Mouse (Mus musculus) midbrain, embryonic 12.5 days (tissue): ENCODE data around the gene Rbms3. TPM values are rescaled to one million over a fixed set of nuclear protein-coding genes. Genes with fewer than 3 reads are reported as not detected.

Experiments used
- ATAC-seq: fragments of 200-750 bp; cut with Nextera tagmentation; 2 replicates; pipeline ENCODE4 v1.8.0; 2017; ENCODE audit warnings: low read depth, moderate TSS enrichment, moderate library complexity; ENCODE audit not compliant: low FRiP score
- H3K27ac ChIP-seq: fragments of 300-500 bp; sonication (generic); replicated peaks from 2 replicates; pipeline ENCODE4 v1.5.1; 2016; ENCODE audit warnings: mild to moderate bottlenecking
- H3K27me3 ChIP-seq: fragments of 300-500 bp; sonication (generic); 2 replicates; pipeline ENCODE4 v1.6.1; 2016; ENCODE audit warnings: mild to moderate bottlenecking
- H3K36me3 ChIP-seq: fragments of 300-500 bp; sonication (generic); 2 replicates; pipeline ENCODE4 v1.6.1; 2016
- H3K4me1 ChIP-seq: fragments of 300-500 bp; sonication (generic); 2 replicates; pipeline ENCODE4 v1.6.1; 2016
- H3K4me2 ChIP-seq: fragments of 300-500 bp; sonication (generic); replicated peaks from 2 replicates; pipeline ENCODE4 v1.6.1; 2016; ENCODE audit warnings: mild to moderate bottlenecking, moderate library complexity
- H3K4me3 ChIP-seq: fragments of 300-500 bp; sonication (generic); 2 replicates; pipeline ENCODE4 v1.5.1; 2016; ENCODE audit warnings: mild to moderate bottlenecking
- H3K9ac ChIP-seq: fragments of 300-500 bp; sonication (generic); replicated peaks from 2 replicates; pipeline ENCODE4 v1.6.1; 2016; ENCODE audit warnings: mild to moderate bottlenecking, moderate library complexity
- H3K9me3 ChIP-seq: fragments of 300-500 bp; sonication (generic); 2 replicates; pipeline ENCODE4 v1.6.1; 2016; ENCODE audit warnings: mild to moderate bottlenecking
- WGBS: fragments of 180-500 bp; shearing (Covaris S2); methylation state at CpG from one replicate; pipeline ENCODE4 v1.1.7; 2016; 5-methylcytosine and 5-hydroxymethylcytosine counted together
- polyA plus RNA-seq: library from polyadenylated mRNA; unstranded; fragments of >200 nt; fragmentation: Nextera tagmentation; extraction: Ambion mirVana; gene quantifications from 2 replicates; pipeline ENCODE4 v1.2.1, GENCODE M21; 2016

Gene Rbms3
- polyA plus RNA-seq, 1 experiment from 2014 or later: 25.8 TPM

DNA sequence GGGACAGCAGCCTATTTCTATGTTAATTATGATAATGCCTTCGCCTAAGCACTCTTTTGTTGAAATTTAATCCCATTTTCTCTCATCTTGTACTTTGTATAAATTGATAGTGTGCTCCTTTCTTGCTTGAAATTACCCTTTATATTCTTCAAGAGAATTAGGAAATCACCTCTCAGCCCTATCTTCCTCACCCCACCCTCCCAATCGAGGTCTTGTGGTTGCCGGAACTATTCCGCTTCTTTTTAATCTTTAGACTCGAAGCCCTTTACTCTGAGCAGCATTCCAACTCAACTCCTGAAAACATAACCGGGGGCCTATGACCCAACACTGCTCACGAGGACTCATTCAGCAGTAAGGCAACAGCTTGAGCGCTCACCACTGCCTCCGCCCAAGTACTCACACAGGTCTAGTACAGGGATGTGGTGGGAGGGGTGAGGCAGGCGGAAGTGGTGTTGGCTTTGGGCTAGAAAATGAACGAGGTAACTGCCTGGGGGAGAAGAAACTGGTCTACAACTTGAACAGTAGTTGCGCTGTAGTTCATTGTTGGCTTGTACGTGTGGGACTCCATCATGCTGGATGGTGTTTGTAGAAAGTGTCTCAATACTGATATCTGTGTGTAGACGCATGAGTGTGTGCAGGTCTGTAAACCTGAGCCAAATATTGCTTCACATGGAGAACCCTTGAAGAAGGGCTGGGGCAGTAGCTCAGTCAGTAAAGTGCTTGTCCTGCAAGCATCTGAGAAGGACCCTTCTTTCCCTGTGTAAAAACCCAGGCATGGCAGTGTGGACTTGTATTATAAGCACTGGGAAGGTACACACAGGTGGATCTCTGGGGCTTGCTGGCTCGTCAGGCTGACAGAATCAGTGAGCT, 331.8 kb downstream of the Rbms3 start:
- WGBS: 19% methylated on average over 15 of the region's 15 CpGs
- Histone ChIP-seq H3K4me3 (no peak overlapping the region), H3K4me2 (no peak overlapping the region), H3K27ac (no peak overlapping the region), H3K4me1 (peaks cover 7% of the 10 kb centered on the region), H3K27me3 (peaks cover 59% of the 10 kb centered on the region), H3K9me3 (no peaks in the 10 kb centered on the region), H3K9ac (no peak overlapping the region), H3K36me3 (no peaks in the 10 kb centered on the region)
- ATAC-seq: no peak

GRCm38 (mm10) chr9:117291066-117291850, 338.5 kb downstream of the Rbms3 start:
- peaks cover 26% of the 10 kb centered on the region for H3K27me3 ChIP-seq
- no peak overlapping the region for H3K27ac ChIP-seq
- H3K4me2 ChIP-seq: no peak overlapping the region
- no peaks in the 10 kb centered on the region; the same call in 1 of the 2 replicates for H3K4me1 ChIP-seq
- no peak for ATAC-seq
- no peaks in the 10 kb centered on the region for H3K36me3 ChIP-seq
- no peak overlapping the region for H3K4me3 ChIP-seq
- no peaks in the 10 kb centered on the region for H3K9me3 ChIP-seq
- no peak overlapping the region for H3K9ac ChIP-seq
- WGBS: 76% methylated on average over 15 of the region's 15 CpGs

GRCm38 (mm10) chr9:117274846-117275245, 354.9 kb downstream of the Rbms3 start:
- Histone ChIP-seq H3K9ac (no peak overlapping the region), H3K27ac (no peak overlapping the region), H3K4me1 (no peaks in the 10 kb centered on the region), H3K27me3 (no peaks in the 10 kb centered on the region), H3K4me3 (no peak overlapping the region), H3K36me3 (no peaks in the 10 kb centered on the region), H3K4me2 (no peak overlapping the region), H3K9me3 (no peaks in the 10 kb centered on the region)
- no peak for ATAC-seq
- WGBS: 82% methylated on average over 12 of the region's 12 CpGs

DNA sequence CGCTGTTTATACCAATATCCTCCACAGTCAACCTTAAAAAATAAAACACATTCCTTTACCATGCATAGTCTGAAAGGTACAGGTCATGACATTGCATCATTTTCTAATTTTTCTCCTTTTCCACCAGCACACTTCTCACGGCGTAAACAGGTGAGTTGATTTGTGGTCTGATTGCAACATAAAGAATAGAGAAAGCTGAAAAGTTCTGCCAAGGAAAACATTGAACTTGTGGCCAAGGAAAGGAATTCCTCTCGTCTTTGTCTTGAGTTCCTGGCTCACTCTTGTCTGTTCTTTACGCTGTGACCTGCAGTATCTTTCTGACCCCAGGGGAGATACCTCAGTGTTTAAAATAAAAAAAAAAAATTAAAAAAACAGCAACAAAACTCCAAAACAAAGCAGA, 370.1 kb downstream of the Rbms3 start:
- ATAC-seq: no peak
- H3K4me3 ChIP-seq: no peak overlapping the region
- no peaks in the 10 kb centered on the region for H3K9me3 ChIP-seq

DNA sequence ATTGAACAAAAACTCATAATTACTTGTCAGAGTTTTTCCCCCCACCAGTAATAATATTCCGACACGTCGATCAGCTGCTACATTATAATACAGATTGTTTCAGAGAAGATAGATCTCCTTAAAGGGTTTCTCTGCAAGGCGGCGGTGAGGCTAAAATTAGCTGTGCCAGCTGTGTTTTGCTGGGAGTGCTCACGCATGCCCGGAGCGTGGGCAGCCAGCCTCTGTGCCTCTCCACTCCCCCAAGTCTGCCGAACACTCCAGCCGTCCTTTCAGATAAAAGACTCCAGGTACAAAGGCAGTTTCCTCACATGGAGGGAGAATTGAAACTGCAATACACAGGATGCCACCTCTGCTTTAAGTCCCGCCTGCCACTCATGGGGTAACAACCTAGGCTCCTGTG, 376.4 kb downstream of the Rbms3 start:
- WGBS: 41% methylated on average over 11 of the region's 11 CpGs
- Histone ChIP-seq H3K9ac (no peak overlapping the region), H3K36me3 (no peaks in the 10 kb centered on the region), H3K27me3 (peaks cover 20% of the 10 kb centered on the region; the same call in 1 of the 2 replicates), H3K9me3 (no peaks in the 10 kb centered on the region), H3K27ac (no peak overlapping the region), H3K4me2 (no peak overlapping the region), H3K4me1 (peaks cover 19% of the 10 kb centered on the region), H3K4me3 (no peak overlapping the region)
- ATAC-seq: no peak

More for the DNA sequence above, 370.1 kb downstream of the Rbms3 start:
- Histone ChIP-seq H3K36me3 (no peaks in the 10 kb centered on the region), H3K9ac (no peak overlapping the region), H3K27me3 (no peaks in the 10 kb centered on the region), H3K27ac (no peak overlapping the region), H3K4me2 (no peak overlapping the region), H3K4me1 (no peaks in the 10 kb centered on the region)
- 91% methylated on average over 5 of the region's 5 CpGs for WGBS

DNA sequence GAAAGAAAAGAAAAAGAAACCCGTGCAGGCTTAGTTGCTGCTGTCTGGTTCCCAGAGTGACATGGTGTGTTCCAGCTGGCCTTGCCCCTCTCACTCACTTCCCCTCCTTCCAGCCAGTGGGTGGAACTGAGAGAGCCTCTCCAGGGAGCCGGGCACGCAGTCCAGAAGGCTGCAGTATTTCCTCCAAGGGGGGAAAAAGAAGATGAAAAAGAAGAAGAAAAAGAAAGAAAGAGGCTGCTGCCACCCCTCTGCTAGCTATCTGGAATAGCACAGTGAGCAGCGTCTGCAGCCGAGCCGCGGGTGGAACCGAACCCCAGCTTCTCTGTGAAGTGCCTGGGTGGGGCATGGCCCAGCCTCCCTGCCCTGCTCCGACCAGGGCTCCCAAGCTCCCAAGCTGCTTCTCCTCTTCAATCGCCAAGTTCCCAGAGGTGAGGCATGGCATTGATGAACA, 377.3 kb downstream of the Rbms3 start:
- ATAC-seq: peak; percentile 87
- Histone ChIP-seq H3K4me2 (peak overlapping the region; percentile 88), H3K4me1 (peaks cover 19% of the 10 kb centered on the region), H3K9ac (peak overlapping the region; percentile 35), H3K36me3 (no peaks in the 10 kb centered on the region), H3K27me3 (peaks cover 20% of the 10 kb centered on the region; the same call in 1 of the 2 replicates), H3K27ac (no peak overlapping the region), H3K4me3 (peak overlapping the region; percentile 42), H3K9me3 (no peaks in the 10 kb centered on the region)
- 3% methylated on average over 10 of the region's 10 CpGs for WGBS

DNA sequence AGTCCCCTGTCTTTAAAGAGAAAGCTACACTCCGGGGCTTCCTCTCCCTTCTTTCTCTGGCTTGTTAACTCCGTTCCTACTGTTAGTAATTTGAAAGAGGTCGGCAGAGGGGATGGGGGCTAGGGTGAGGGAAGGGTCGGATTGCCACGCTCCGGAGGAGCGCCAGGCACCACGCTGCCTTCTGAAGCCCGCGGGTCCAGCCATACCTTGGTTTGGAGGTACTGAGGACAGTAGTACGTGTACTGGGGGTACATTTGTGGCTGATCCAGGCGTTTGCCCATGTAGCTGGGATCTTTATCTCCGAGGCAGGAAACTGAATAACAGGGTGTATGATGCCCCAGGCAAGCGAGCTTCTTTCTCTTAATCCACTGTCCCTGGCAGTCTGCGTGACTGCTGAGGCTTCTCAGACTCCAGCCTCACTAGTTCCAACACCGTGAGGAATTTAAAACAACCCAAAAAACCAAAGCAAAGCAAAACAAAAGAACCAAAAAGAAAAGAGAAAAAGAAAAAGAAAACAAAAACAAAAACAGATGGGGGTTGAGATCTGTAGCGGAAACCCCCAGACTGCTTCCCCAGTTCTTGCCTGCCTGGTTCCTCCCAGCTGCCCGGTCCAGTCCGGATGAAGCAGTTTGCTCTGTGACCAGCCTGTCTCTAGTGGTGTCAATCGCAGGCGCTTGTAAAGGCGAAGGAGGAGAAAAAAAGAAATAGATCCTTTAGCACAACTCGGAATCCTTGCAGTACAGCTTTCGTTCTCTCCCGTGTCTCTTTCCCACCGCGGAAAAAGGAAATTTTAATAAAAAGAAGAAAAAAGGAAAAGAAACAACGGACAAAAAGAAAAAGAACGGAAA, 378.0 kb downstream of the Rbms3 start:
- Histone ChIP-seq H3K36me3 (no peaks in the 10 kb centered on the region), H3K27me3 (peaks cover 20% of the 10 kb centered on the region; the same call in 1 of the 2 replicates), H3K4me1 (peaks cover 19% of the 10 kb centered on the region), H3K4me2 (peak overlapping the region; percentile 88), H3K4me3 (peak overlapping the region; percentile 42), H3K27ac (peak overlapping the region; percentile 52), H3K9me3 (no peaks in the 10 kb centered on the region), H3K9ac (peak overlapping the region; percentile 61)
- WGBS: 1% methylated on average over 29 of the region's 29 CpGs
- peak; percentile 76 for ATAC-seq

- ATAC-seq: 0 out of 2 replicates have a peak, but pooled peaks have one; percentile 13
- Histone ChIP-seq H3K9ac (0 out of 2 replicates have a peak overlapping the region, but pooled peaks have one; percentile 61), H3K36me3 (no peaks in the 10 kb centered on the region), H3K27me3 (peaks cover 20% of the 10 kb centered on the region; the same call in 1 of the 2 replicates), H3K4me2 (peak overlapping the region; percentile 88), H3K4me1 (peaks cover 19% of the 10 kb centered on the region), H3K9me3 (no peaks in the 10 kb centered on the region), H3K4me3 (peak overlapping the region; percentile 42), H3K27ac (no peak overlapping the region)
- 8% methylated on average over 2 of the region's 2 CpGs for WGBS
Measured at GRCm38 (mm10) chr9:117250831-117251165, 378.9 kb downstream of the Rbms3 start.

DNA sequence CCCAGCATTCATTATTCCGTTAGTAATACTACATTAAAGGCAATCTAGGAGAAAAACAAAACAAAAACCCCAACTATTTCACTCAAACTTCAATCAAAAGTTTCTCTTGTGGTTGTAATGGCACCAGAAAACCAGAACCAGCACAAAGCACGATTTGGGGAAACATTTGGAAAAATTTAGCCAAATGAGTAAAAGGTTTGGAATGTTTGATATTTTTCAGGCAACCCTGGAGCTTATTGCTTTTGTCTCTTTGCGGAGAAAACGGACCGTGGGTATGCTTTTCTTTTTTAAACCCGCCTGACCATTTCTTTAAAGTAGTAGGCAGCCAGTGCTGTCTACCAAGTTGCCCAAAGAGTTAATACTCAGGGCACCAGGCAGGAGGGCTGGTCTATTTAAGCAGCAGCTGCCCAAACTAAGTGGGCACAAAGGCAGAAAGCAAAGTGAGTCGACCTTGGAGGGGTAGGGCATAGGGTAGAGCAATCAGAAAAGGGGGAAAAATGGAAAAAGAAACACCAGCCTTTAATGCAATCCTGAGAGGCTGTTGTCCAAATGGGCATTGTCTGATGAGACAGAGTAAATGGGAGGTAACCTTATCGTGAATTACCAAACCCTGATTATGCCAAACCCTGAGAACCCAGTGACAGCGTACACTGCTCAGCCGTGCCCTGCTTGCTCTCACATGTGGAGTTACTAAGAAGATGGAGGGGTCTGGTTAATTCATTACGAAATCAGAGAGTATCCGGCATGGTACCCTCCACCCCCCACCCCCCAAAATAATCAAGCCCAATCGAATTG, 379.5 kb downstream of the Rbms3 start:
- no peak overlapping the region for H3K9ac ChIP-seq
- no peaks in the 10 kb centered on the region for H3K9me3 ChIP-seq
- whole genome bisulfite sequencing: 39% methylated on average over 13 of the region's 13 CpGs
- peak overlapping the region; percentile 88 for H3K4me2 ChIP-seq
- no peaks in the 10 kb centered on the region for H3K36me3 ChIP-seq
- H3K27ac ChIP-seq: no peak overlapping the region
- H3K27me3 ChIP-seq: peaks cover 20% of the 10 kb centered on the region; the same call in 1 of the 2 replicates
- 0 out of 2 replicates have a peak, but pooled peaks have one; percentile 48 for ATAC-seq
- H3K4me1 ChIP-seq: peaks cover 19% of the 10 kb centered on the region
- H3K4me3 ChIP-seq: peak overlapping the region; percentile 42

GRCm38 (mm10) chr9:117247311-117247980, 382.3 kb downstream of the Rbms3 start:
- no peak overlapping the region for H3K4me3 ChIP-seq
- ATAC-seq: no peak
- H3K4me1 ChIP-seq: peaks cover 16% of the 10 kb centered on the region
- H3K9me3 ChIP-seq: no peaks in the 10 kb centered on the region
- H3K9ac ChIP-seq: no peak overlapping the region
- 59% methylated on average over 5 of the region's 5 CpGs for WGBS
- no peaks in the 10 kb centered on the region for H3K36me3 ChIP-seq
- no peak overlapping the region for H3K4me2 ChIP-seq
- H3K27me3 ChIP-seq: peaks cover 7% of the 10 kb centered on the region; the same call in 1 of the 2 replicates
- H3K27ac ChIP-seq: no peak overlapping the region
